Mouse (Mus musculus) megakaryocyte-erythroid progenitor cell, adult 5-6 weeks (primary cell): Measurements from ENCODE around the gene Glyr1. TPM values are rescaled to one million over a fixed set of nuclear protein-coding genes. Genes with fewer than 3 reads are reported as not detected.
A peak's percentile ranks its signal among the peaks of the same experiment; 100 is the strongest.

Experiments
- ATAC-seq: replicated peaks from 2 replicates; pipeline ENCODE4 v1.8.0; 2016; ENCODE audit warnings: mild to moderate bottlenecking, inconsistent platforms; ENCODE audit not compliant: severe bottlenecking, poor library complexity, low FRiP score, low TSS enrichment
- total RNA-seq, 2 experiments: library from RNA; stranded (forward) in 1 of 2; stranded (reverse) in 1 of 2; fragments of 200-1000, 215-1000 nt in 1 of 2; fragments of >200 nt in 1 of 2; fragmentation: Nextera tagmentation in 1 of 2; gene quantifications; 2 replicates each; pipeline ENCODE4 v1.2.3; 2014 to 2017

Glyr1 gene
- total RNA-seq, 2 experiments from 2014 or later = 68.7 to 84.7 TPM

DNA sequence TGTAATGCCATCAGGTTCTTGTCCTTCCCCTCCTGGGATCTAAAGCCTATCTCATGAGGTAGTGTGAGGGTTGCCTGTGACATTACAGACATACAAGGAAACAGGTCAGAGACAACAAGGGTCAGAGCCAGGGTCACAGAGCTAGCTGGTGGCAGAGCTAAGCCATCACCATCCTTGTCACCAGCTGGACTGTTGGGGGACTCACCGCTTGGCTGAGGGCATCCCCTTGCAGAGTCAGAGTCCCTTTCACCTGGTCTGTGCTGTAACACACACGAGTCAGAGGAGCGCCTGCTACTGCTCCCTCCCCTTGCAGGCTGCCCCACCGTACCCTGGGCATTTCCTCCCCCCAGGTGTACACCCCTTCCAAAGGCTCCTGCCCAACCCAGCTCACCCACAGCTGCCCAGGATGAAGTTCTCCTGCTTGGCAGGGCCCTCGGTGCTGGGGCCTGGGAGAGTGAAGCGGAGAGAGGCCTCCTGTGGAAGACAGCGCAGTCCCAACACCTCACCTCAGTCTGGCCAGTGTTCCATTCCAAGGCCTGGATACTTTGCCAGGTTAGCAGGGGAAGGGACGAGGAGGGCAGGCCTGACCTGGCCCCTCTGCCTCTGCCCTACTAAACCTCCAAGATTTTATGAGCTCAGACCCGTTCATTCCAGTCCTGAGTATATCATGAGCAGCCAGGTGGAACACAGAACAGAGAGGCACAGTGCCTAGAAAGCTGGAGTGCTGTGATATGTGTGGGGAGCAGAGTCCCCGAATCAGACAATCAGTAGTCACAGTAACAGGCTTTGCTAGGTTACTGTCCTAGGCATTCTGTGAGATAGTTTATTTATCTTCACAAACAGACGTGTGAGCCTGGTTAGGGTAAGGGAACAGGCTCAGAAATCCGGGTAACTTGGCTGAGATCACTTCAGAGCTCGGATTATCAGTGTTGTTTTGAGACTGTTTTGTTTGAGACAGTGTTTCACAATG lies 37.3 kb downstream of the Glyr1 start:
- peak; percentile 86 for ATAC-seq

DNA sequence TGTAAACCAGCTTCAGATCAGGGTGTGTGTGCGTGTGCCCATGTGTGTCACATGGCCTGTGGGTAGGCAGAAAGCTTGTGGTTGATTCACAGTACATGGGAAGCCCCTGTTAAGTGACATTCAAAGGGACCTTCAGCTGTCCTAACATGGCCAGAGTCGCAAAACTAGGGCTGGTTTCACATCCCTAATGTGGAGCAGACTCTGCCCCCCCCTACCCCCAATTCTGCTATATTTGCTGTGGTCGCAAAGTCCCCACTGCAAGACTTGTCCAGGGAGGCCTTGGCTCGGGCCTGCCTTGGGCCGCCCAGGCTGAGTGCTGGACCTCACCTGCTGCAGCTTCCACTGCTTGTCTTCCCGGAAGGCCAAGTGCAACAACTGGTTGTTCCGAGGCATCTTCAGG lies 38.4 kb downstream of the Glyr1 start:
- no peak for ATAC-seq

DNA sequence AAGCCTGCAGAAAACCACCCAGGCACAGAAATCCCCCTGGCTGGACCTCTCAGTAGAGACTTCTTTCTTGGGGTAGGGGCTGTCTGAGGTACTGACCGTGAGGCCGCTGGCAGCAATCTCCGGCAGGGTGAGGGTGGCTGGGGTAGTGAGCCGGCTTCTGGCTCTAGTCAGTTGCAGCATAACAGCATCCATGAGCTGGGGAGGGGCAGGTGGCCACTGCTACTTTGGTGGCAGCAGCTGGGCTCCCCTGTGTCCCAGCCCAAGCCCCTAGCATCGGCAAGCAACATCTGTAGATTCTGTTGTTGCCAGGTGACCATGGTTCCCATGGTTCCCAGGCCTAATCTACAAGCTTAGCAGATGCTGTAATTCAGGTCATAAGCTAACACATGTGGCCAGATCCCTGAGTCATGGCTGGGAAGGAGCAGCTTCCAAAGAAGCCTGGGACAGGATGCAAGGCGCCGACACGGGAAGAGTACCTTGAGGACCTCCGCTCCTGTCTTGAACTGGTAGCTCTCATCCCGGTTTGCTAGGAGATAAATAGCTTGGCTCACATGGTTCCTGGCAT lies 39.2 kb downstream of the Glyr1 start:
- ATAC-seq = no peak

DNA sequence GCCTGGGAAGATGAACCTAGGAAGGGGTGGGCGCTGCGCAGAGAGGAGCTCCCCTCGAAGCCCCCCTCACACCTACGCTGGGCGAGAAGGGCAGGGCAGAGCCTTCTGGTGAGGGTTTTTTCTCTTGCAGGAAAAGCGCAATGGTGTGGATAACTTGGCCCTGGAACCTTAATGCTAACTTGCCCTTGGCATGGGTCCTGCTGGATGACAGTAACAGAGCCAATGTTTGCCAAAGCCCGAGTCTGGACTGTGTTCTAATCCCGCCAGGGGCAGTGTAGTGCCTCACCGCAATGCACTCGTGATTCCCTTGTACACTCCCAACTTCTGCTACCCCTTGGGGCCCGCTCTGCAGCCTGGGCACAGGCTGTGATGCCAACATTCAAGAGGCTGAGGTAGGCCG lies 41.6 kb downstream of the Glyr1 start:
- ATAC-seq = no peak

DNA sequence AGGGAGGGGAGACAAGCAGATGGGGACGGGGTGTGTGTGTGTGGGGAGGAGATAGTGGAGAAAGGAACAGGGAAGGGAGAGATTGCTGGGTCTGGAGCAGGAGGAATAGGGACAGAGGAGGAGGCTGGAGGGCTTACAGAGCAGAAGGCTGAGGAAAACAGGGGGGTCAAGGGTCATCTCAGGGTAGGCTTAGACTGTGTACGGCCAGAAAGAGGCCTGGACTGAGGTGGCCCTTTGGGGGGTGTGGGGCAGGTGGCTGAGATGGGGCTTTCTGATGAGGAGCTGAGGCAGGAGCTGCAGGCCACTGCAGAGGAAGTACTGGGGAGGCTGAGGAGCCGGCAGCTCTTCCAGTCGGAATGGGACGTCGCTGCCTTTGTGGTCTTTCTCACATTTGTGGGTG lies 42.2 kb downstream of the Glyr1 start:
- ATAC-seq = no peak

DNA sequence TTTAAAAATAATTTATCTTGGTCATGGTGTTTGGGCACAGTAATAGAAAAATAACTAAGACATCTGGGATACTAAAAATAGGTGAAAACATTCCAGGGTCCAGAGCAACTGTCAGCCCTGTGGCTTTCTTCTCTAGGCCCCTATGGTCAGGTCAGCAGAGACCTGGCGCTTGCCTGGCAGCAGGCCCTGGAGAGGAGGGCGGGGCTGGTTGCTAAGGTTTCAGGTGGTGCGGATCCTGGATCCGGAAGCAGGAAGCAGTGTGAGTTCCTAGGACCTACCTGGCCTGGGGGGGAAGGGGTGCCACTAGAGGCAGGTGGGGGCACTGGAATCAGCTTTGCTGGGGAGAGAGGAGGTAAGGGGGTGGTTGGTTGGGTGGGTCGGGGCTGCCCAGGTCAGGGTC lies 42.6 kb downstream of the Glyr1 start, which contains the start of gene Smim22:
Gene Smim22, plus strand, starts transcription at position 222 of the 400 bp plus-strand sequence.
- ATAC-seq = no peak

DNA sequence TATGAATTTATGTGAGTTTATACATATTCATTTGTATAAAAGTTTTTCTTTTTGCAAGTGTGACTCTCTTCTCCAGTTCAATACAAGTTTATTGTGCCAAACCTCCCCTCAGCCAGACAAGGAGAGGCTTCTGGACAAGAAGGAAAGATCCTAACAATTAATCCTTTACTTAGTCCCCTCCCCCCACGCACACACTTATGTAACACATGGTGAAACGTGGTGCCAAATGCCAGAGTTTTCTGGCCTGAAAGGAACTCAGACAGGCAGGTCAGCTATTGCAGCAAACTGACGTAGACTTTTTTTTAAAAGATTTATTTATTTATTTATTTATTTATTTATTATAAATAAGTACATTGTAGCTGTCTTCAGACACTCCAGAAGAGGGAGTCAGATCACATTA lies 49.1 kb downstream of the Glyr1 start:
- ATAC-seq = no peak

DNA sequence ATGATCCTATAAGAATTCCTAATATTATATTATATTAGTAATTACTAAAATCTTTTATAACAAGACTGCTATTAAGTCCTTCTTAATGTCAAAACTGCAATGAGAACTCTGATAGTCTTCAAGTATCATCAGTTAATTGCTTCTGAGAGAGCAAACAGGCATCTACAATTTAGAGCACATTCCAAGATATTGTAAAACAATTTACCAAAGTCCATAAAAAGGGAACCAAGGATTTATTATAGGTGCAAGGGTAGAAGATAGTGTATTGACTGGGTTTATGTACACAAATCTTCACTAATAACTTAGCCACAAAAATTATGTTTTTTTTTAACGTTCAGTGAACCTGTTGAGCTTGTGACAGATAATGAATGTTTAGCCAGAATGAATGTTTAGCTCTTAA lies 50.7 kb downstream of the Glyr1 start:
- ATAC-seq = no peak

DNA sequence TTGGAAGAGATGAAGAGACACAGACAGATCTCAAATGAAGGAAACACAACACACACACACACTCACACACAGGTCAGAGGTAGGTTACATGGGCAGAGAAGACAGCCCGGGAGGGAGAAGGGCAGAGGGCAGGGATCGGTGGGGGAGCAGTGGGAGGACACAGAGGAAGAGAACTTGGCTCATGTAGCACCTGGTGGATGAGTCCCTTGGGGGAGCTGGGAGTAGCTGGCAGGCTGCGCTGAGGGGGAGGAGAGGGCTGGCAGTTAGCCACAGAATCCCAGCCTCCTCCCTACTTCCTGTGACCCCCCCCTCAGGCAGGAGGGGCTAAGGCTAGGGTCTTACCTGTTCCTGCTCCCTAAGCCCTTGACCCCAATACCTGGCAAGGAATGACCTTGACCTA lies 52.1 kb downstream of the Glyr1 start, which contains the start of gene Sept12:
Gene Sept12, minus strand, starts transcription at position 300 of the 400 bp plus-strand sequence.
- no peak for ATAC-seq

DNA sequence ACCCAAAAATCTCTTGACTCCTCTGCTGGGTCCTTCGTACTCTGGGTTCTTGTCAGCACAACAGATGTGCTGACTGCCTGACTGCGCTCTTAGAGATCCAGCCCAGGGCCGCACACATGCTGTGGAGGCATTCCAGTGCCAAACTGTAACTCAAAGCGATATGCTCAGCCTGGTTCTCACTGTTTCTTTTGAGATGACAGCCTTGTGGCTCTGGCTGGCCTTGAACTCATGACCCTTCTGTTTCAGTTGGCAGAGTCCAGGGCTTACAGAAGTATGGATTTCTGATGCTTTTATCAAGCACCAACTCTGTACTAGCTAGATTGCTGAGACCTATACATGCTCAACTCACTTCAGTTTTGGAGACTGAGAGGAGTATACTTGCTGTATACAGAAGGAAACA lies 56.4 kb downstream of the Glyr1 start:
- no peak for ATAC-seq

DNA sequence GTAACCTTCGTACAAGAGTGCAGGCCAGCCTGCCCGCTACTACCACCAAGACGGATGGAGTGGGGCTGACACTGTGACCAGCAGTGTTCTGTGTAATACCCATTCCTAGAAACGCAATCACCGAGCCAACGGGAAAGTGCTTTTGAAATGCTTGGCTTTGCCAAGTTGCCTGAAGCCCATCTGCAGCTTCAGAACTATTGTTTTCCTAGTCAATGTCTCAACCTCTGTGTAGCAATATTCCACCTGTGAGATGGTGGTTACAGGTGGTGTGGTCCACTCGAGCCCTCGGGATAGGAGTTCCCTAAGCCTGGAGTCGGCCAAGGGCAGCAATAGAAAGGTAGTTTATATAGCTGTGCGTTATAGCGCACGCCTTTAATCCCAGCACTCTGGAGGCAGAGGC lies 64.9 kb downstream of the Glyr1 start:
- no peak for ATAC-seq

DNA sequence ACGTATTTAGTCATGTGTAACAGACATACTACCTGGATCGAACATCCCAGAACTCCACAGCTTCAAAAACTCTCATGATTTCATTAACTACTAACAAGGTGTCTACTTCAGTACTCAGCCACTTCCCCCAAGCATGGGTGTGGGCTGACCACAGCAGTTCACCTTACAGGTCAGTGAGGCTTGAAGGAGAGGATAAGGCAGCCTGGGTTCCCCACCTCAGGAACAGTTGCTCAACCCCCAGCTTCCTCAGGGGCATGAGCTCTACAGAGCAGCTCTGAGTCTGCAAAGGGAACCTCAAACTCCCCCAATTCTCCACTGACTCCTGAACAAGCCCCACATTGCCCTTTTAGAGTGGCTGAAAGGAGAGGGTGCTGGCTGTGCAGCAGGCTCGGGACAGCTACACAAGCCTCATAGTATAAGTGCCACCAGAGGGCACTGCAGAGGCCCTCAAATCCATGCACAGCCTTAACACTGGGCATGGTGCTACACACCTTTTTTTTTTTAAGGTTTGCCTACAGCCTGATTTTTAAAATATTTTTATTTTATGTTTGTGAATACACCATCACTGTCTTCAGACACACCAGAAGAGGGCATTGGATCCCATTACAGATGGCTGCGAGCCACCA lies 69.8 kb downstream of the Glyr1 start:
- peak; percentile 77 for ATAC-seq

DNA sequence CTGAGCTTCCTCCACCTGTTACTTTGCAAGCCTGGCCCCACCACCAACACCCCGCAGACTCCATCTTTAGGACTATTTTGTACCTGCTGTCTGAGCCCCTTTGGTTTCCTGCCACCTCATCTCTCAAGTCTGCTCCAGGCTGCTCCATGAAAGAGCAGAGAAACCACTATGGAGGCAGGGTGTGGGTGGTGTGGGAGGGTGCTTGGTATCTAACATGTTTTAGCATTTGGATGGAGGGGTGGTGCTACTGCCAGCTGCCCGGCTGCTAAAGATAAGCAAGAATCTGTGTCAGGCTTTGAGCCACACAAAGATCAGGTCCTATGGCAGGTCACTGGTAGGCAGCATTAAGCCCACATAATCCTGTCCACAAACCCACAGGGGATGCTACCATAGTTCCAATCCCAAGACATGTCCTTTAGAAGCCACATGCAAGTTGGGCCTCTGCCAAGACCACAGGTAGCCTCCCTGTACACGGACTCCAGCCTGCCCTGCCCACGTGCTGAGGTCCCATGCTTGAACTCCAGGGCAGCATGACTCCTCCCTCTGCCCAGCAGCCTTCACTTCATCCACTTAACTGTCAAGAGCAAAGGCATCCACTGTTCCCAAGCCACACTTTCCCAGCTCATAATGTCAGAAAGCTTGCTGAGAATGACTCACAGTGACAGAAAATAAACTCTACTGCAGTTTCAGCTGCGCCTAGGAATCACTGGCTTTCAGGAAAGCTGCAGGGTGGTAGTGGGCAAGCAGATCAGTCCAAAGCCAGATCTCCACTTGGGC lies 71.2 kb downstream of the Glyr1 start:
- peak; percentile 81 for ATAC-seq

DNA sequence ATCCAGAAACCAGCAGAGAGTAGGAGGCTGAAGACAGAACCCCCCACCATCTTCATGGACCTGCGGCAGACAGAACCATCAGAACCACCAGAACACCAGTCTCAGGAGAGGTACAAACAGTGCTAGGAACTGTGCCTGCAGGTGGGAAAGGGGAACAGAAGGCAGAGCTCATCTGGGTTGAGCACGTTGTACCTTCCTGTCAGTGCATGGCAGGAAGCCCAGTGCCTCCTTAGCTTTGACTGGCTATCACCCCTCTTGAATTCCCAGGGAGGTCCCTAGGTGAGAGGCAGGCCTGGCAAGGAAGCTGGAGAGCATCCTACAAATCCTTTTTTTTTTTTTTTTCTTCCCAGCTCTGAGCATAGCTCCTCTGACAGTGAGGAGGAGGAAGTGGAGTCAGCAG lies 73.5 kb downstream of the Glyr1 start:
- no peak for ATAC-seq

DNA sequence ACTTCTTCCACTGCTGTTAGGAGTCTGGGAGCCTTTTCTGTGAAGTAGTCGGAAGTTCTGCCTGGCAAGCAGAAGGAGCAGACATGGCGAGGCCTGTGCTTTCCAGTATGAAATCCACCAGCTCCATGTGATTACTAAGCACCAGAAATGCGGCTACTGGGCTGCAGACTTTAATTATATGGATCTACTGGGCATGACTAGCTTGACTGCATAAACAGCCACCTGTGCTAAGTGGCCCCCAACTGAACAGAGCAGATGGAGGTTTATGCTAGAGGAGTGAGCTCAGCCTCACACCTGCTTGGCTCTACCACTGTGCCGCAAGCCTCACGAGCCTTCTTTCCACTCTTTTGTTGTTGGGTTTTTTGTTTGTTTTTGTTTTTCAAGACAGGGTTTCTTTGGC lies 75.1 kb downstream of the Glyr1 start:
- ATAC-seq = no peak

DNA sequence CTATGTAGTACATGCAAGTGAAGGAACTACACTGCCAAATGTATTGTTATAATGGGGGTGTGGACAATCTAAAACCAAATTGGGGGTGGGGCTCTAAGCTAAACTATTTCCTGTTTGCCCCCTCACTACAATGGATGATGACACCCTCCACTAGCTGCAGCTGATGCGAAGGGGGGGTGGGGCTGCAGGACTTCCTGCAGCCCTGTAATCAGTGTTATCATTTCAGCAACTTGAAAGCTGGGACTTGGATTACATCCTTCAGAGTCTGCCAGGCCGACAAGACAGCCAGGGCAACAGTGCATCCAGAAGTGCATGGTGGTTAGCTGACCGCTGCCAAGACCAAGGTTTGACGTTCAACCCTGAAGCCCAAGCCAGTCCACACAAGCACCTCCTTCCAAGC lies 78.0 kb downstream of the Glyr1 start:
- ATAC-seq = no peak

DNA sequence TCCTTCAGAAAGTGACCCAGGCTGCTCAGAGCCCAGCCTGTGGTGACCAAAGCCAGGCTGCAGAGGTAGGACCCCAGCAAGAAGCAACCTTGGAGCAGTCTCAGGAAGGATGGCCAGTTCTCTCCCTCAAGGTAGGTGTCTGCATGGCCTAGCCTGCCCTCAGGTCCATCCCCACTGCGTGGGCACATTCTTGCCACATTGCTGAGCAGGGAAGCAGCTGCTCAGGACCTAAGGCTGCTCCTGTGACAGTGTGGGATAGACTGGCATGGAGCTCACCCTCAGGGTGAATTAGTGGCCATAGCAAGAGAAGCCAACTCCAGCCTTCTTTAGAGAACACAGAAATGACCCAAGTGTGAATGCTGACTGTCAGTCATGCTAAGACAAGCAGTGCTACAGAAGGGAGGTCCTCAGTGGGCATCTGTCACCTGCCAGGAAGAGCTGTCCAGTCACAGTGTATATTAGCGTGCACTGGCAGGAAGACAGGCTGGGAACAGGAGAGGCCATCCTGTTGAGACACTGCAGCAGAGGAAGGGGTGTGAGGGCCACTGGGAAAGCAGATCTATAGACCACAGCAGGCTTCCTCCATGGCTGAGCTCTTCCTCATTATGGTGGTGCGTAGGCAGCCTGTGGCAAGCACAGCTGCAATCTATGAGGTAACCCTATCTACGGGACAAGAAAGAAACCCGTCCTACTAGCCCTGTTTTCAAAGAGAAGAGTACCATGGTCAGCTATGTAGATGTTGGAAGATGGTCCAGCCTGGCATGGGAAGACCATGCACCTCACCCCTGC lies 80.4 kb downstream of the Glyr1 start:
- no peak for ATAC-seq

DNA sequence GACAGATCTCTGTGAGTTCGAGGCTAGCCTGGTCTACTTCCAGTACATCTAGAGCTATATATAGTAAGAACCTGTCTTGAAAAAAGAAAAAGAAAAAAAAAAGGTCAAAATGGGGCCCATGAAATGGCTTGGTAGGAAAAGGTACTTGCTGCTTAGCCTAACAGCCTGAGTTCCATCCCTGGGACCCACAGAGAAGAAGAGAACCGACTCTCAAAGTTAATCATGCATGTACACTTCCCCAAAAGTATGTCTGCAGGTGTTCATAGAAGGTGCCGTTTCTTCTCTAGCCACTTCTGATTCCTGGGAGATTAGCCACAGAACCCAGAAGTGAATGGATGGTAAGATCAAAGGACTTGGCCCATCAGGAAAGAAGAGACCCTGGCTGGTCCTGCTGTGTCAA lies 81.2 kb downstream of the Glyr1 start:
- ATAC-seq = no peak
